Mouse (Mus musculus): ENCODE data around the gene Dct. TPM values are rescaled to one million over a fixed set of nuclear protein-coding genes. Genes with fewer than 3 reads are reported as not detected.

The Dct gene
- not detected for polyA plus RNA-seq (2017; shearing (Covaris generic))

DNA sequence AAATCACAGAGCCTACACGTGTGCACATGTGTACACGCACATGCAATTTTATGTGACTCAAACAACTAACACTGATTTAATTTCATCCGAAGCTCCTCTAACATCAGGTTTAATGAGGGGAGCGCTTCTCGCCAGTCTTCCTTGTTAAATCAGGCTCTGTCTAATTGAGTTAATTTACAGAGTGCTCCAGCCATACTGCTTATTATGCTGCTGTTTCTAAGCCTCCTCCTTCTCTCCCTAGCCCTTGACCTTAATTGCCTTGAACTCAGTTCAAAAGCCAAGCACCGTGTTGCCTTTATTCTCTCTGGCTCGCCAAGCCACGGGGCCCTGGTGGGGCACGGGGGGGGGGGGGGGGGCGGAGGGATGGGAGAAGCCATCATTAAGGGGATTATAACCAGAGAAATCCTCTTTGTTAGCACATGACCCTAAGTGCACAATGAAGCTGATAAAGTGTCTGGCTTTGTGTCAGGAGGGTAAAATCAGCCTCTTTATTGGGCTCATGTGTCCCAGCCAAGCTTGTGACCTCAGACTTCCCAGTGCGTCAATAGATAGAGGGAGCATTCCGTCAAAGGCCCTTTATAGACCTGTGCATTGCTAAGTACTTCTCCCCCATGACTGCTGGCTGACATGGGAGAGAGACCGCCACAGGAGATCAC, at the start of gene Dct:
Gene Dct (minus strand): TSS at position 270 of the 656 bp plus-strand sequence.

Other genes with a start within 250 kb of the Dct start
- 27.4 TPM for gene Tgds, start 80.5 kb upstream of the Dct start, polyA plus RNA-seq (2017; shearing (Covaris generic))
- 3.9 TPM for gene Gpr180, start 84.9 kb upstream of the Dct start, polyA plus RNA-seq (2017; shearing (Covaris generic))
- gene Sox21, start 184.8 kb upstream of the Dct start, polyA plus RNA-seq (2017; shearing (Covaris generic)), result not detected
- not detected for gene Gm9376, start 214.7 kb upstream of the Dct start, polyA plus RNA-seq (2017; shearing (Covaris generic))